Mouse (Mus musculus): ENCODE measurements at regions not wholly inside any gene's neighbourhood (a gene's known extent, or its start where the extent isn't known, plus 50 kb on each side); places are given as distances from the start of the nearest gene placed in this dataset.

- peaks cover 10% of the 10 kb centered on the region for H3K9me3 ChIP-seq (replicated peaks; ENCODE audit: low read length)
- in situ Hi-C loops (cut with MboI; ENCODE audit: low pct_ligation_motif_present, low pct_unique_long_range_greater_than_20kb, low sequenced_read_pairs) = no loop called here
- dilution Hi-C loops (cut with MboI; ENCODE audit: extremely low pct_ligation_motif_present, extremely low pct_unique_long_range_greater_than_20kb, low sequenced_read_pairs) = no loop called here
Observed at GRCm38 (mm10) chr17:89737418-89737817, 172.8 kb downstream of the Gm10184 start.

GRCm38 (mm10) chr17:89725534-89725933, 184.7 kb downstream of the Gm10184 start:
- TF ChIP-seq BHLHE40 (IDR thresholded peaks at IDR 0.05; ENCODE audit: low read depth, low read length) = no peak
- TF ChIP-seq CTCF (conservative IDR thresholded peaks at IDR 0.05 in 1 of 2, IDR thresholded peaks at IDR 0.05 in 1 of 2; ENCODE audit: low read depth in 2 of 2, low read length in 2 of 2) = peak in 1 of 2 experiments; percentile 15; a peak in 1 of 4 replicates
- Histone ChIP-seq H3K4me2 (ENCODE audit: insufficient read depth, low read depth, poor library complexity, severe bottlenecking) (no peak overlapping the region), H3K4me1 (ENCODE audit: control insufficient read depth in 1 of 2, insufficient read depth in 2 of 2) (no peaks in the 10 kb centered on the region), H3K36me3 (replicated peaks in 1 of 2; ENCODE audit: control insufficient read depth in 1 of 2, insufficient read depth in 1 of 2, low read length in 1 of 2) (no peaks in the 10 kb centered on the region), H3K27ac (ENCODE audit: insufficient read depth, low read depth) (no peak overlapping the region), H3K79me2 (replicated peaks; ENCODE audit: control insufficient read depth, extremely low read depth, insufficient read depth, poor library complexity, severe bottlenecking) (no peaks in the 10 kb centered on the region), H3K27me3 (replicated peaks) (no peaks in the 10 kb centered on the region), H3K9ac (ENCODE audit: insufficient read depth, low read depth) (no peak overlapping the region), H3K4me3 (replicated peaks in 1 of 3; ENCODE audit: low read depth in 2 of 3, low read length in 2 of 3, poor library complexity in 1 of 3) (no peak overlapping the region), H3K9me3 (replicated peaks; ENCODE audit: low read length) (peaks cover 48% of the 10 kb centered on the region)
- no peak for DNase-seq (ENCODE audit: extremely low read depth)
- dilution Hi-C loops (cut with MboI; ENCODE audit: extremely low pct_ligation_motif_present, extremely low pct_unique_long_range_greater_than_20kb, low sequenced_read_pairs) = no loop called here
- in situ Hi-C loops (cut with MboI; ENCODE audit: low pct_ligation_motif_present, low pct_unique_long_range_greater_than_20kb, low sequenced_read_pairs) = no loop called here

More at GRCm38 (mm10) chr17:89737418-89737817, 172.8 kb downstream of the Gm10184 start:
- Histone ChIP-seq H3K79me2 (replicated peaks; ENCODE audit: control insufficient read depth, extremely low read depth, insufficient read depth, poor library complexity, severe bottlenecking) (no peaks in the 10 kb centered on the region), H3K4me2 (ENCODE audit: insufficient read depth, low read depth, poor library complexity, severe bottlenecking) (no peak overlapping the region), H3K36me3 (replicated peaks in 1 of 2; ENCODE audit: control insufficient read depth in 1 of 2, insufficient read depth in 1 of 2, low read length in 1 of 2) (no peaks in the 10 kb centered on the region), H3K27me3 (replicated peaks) (no peaks in the 10 kb centered on the region), H3K27ac (ENCODE audit: insufficient read depth, low read depth) (no peak overlapping the region), H3K4me1 (ENCODE audit: control insufficient read depth in 1 of 2, insufficient read depth in 2 of 2) (no peaks in the 10 kb centered on the region), H3K9ac (ENCODE audit: insufficient read depth, low read depth) (no peak overlapping the region), H3K4me3 (replicated peaks in 1 of 3; ENCODE audit: low read depth in 2 of 3, low read length in 2 of 3, poor library complexity in 1 of 3) (no peak overlapping the region)
- no peak for TF ChIP-seq UBTF (IDR thresholded peaks at IDR 0.05; ENCODE audit: low read depth, low read length)
- TF ChIP-seq MYC (IDR thresholded peaks at IDR 0.05; ENCODE audit: low read depth, low read length) = no peak
- no peak for TF ChIP-seq MAX (IDR thresholded peaks at IDR 0.05; ENCODE audit: low read length)
- TF ChIP-seq MAFK (IDR thresholded peaks at IDR 0.05; ENCODE audit: insufficient replicate concordance, low read length) = no peak
- TF ChIP-seq ZMIZ1 (IDR thresholded peaks at IDR 0.05; ENCODE audit: low read depth, low read length) = no peak
- TF ChIP-seq RAD21 (IDR thresholded peaks at IDR 0.05; ENCODE audit: low read depth, low read length) = no peak
- no peak for TF ChIP-seq ZKSCAN1 (IDR thresholded peaks at IDR 0.05; ENCODE audit: borderline replicate concordance, low read depth, low read length)
- no peak for TF ChIP-seq BHLHE40 (IDR thresholded peaks at IDR 0.05; ENCODE audit: low read depth, low read length)
- no peak for TF ChIP-seq POLR2A (IDR thresholded peaks at IDR 0.05; ENCODE audit: low read depth, low read length)
- TF ChIP-seq KAT2A (IDR thresholded peaks at IDR 0.05; ENCODE audit: insufficient replicate concordance, low read length) = no peak
- TF ChIP-seq JUND (conservative IDR thresholded peaks at IDR 0.05; ENCODE audit: low read depth, low read length) = no peak
- no peak for TF ChIP-seq ETS1 (conservative IDR thresholded peaks at IDR 0.05; ENCODE audit: low read depth, low read length)
- no peak for TF ChIP-seq MEF2A (IDR thresholded peaks at IDR 0.05; ENCODE audit: borderline replicate concordance, low read depth, low read length)
- TF ChIP-seq ELF1 (IDR thresholded peaks at IDR 0.05; ENCODE audit: low read depth, low read length) = no peak
- TF ChIP-seq E2F4 (IDR thresholded peaks at IDR 0.05; ENCODE audit: insufficient replicate concordance, low read depth, low read length) = no peak
- no peak for TF ChIP-seq TCF12 (IDR thresholded peaks at IDR 0.05; ENCODE audit: low read depth, low read length)
- DNase-seq (ENCODE audit: extremely low read depth) = no peak

Data from CH12.LX (cell line).